Mouse (Mus musculus) small intestine, adult 2 months (tissue): ENCODE results near the gene Kcnk3.

Experiments used
- CTCF ChIP-seq: fragments of 200-500 bp; IDR thresholded peaks from 2 replicates; pipeline ENCODE4 v1.5.1; 2012; ENCODE audit warnings: low read depth, mild to moderate bottlenecking, control low read depth, inconsistent platforms, low read length, moderate library complexity, mixed read lengths; ENCODE audit not compliant: insufficient replicate concordance, insufficient read length; ENCODE audit errors: extremely low read depth
- POLR2A ChIP-seq: fragments of 200-500 bp; IDR thresholded peaks from 2 replicates; pipeline ENCODE4 v1.6.1; 2012; ENCODE audit warnings: low read depth, mild to moderate bottlenecking, control low read depth, inconsistent platforms, low read length, moderate library complexity

GRCm38 (mm10) chr5:30649558-30649957 is 61.6 kb downstream of the Kcnk3 start:
- TF ChIP-seq POLR2A (no peak), CTCF (no peak)
